Mouse (Mus musculus): ENCODE results near the gene Tmem80.

Tmem80 gene

DNA sequence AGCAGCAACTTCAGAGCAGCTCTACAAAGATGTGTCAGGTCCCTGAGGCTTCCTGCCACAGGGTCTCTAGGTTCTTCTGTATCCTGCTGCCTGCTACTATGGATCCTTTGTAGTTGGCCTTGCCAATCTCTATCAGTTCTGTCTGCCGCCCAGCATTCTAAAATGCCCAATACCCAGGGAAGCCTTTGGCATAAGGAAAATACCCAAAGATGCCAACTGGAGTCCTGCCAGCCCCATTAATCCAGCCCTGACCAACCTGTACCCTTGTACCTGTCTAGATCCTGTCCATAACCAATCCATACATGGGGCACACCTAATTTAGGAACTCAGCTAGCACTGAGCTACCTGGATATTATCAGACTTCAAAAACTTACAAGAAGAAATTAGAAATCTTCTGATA, 2.9 kb upstream of the Tmem80 start:
- DNase-seq (ENCODE audit: low spot score in 2 of 2) = no peak

DNA sequence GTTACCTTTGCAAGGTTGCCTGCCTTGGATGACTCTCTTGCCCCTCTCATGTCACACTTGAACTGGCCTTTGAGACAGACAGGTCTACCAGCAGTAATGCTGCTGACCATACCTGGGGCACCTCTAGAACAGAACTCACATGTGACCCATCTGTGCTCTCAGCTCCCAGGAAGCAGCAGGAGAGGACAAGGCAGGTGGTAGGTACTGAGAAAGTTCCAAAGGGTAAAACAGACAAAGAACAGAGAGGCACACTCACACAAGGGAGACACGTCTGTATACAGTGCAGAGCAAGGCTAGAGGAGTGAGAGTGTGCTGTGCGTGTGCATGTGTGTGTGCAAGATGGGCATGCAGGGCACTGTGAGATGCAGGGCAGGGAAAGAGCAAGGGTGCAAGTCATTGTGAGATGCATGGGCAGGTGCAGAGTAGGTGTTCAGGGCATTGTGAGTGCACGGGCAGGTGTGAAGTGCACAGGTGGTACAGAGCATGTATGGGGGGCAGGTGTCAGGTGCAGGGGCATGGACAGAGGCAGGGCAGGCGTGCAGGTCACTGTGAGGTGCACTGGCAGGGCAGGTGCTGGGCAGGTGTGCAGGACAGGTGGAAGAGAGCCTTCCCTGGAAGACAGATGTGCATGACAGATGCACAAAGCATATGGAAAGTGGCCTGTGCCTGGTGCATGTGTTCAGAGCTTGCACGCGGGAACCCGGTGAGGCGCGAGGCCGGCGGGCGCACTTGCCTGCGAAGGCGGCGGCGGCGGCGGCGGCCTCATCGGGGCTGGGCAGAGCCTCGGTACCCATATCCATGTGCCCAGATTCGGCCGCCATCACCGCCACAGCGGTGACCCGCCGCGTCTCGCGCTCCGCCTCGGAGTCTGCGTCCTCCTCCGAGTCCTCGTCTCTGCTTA, 743 bp upstream of the Tmem80 start:
- DNase-seq (ENCODE audit: low spot score in 2 of 2) = peak; percentile 11 to 21

DNA sequence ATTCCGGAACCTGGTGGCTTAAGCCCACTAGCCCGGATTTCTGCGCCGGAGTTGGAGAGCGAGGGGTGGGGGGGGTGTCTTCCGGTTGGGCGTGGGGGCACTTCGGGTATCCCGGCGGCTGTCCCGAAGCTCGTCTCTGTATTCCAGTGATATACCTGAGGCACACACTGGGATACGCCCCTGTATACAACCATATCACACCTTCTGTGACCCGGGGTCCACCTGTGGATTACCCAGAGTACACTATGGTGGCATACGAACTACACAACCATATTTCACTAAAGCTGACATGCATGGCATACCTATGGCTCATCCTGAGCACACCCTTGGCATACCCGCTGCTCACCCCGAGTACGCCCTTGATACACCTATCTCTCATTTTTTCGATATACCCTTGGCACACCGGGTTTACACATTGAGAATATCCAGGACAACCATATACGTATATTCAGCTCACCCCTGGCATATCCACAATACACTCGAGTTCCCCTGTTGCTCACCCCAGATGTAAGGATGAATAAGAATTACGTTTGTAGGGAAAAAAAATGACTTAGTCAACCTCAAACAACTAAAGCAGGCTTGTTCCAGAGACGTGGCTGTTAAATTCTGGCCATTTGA, 943 bp downstream of the Tmem80 start:
- no peak for DNase-seq (ENCODE audit: low spot score in 2 of 2)

DNA sequence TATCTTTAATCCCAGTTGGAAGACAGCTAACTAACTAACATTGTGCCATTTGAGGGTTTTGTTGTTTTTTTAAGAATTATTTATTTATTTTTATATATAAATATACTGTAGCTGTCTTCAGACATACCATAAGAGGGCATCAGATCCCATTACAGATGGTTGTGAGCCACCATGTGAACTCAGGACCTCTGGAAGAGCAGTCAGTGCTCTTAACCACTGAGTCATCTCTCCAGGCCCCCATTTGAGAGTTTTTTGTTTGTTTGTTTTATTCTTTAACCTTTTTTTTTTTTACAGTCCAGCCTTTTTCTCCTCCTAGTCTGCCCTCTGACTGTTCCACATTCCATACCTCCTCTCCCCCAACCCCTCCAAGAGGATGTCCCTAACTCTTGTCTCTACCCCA, 3.2 kb downstream of the Tmem80 start:
- DNase-seq (ENCODE audit: low spot score in 2 of 2) = no peak

DNA sequence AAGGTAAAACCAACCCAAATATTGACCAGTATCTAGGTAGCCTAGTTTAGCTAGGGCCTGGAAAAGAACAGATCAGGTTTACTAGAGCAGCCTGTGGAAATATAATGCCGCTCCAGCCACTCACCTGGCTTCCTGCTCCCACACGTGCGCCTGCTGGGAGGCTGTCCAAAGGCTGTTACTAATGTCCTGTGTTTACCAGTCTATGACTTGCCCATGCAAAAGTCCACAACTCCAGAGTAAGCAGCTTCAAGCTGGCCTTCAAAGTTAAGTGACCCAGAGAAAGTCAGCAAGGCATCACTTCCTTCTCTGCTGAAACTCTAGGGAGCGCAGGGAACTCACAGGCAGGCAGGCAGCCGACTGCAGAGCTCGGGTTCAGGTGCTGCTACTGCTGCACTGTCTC, 4.5 kb downstream of the Tmem80 start:
- no peak for DNase-seq (ENCODE audit: low spot score in 2 of 2)

DNA sequence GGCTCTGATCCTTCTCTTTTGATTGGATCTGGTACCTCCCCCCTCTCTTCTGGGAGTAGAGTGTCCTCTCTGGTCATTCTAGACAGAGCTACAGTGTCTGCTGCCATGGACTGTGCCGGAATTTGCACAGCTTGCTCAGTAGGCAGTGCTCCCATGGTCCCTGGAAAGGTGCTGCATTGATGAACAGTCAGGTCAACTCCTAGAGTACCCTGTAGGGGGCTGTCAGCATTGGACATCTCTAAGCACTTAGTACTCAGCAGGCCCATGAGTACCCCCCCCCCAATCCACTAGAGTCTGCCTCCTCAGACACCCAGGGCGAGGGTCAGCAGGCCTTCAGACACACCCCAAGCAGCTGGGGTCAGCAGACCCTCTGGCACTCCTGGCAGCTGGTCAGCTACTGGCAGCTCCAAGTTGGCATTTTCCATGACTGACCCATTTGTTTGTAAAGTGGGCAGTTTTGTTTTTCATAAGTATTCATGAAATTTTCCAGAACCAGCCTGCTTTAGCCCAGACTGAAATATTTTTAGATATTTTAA, 7.6 kb downstream of the Tmem80 start:
- no peak for DNase-seq (ENCODE audit: low spot score in 2 of 2)

DNA sequence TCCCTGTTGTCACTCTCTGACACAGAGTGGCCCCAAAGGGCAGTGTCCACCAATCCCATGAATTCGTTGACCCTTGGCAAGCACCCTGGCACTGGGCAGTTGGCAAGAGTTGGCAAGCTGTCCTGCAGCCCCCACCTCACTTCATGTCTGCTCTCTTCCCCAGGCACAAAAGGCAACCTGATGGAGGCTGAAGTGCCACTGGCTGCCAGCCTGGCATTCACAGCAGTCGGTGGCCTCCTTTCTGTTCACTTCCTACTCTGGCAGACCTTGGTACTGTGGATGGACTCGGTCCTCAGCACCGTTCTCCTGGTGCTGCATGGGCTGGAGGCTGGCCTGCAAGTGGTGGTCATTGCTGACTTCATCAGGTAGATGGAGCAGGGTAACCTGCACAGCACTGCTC, 8.1 kb downstream of the Tmem80 start:
- no peak for DNase-seq (ENCODE audit: low spot score in 2 of 2)

DNA sequence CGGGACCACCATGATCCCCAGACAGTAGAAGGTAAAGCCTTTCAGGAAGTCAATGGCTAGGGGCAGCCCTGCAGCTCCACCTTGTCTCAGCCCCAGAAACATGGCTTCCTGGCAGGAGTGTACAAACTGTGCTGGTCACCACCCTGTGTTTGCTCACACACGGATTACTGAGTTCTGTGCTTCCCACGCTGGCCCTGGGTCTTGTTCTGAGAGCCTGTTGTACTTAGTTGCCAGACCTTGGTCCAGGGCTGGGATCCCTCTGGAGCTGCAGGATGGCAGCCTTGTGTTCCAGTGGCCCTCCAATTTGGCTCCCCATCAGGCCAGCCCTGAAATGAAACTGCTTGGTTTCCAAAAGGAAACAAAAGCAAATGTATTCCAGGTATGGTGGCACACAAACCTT, 8.8 kb downstream of the Tmem80 start:
- no peak for DNase-seq (ENCODE audit: low spot score in 2 of 2)

DNA sequence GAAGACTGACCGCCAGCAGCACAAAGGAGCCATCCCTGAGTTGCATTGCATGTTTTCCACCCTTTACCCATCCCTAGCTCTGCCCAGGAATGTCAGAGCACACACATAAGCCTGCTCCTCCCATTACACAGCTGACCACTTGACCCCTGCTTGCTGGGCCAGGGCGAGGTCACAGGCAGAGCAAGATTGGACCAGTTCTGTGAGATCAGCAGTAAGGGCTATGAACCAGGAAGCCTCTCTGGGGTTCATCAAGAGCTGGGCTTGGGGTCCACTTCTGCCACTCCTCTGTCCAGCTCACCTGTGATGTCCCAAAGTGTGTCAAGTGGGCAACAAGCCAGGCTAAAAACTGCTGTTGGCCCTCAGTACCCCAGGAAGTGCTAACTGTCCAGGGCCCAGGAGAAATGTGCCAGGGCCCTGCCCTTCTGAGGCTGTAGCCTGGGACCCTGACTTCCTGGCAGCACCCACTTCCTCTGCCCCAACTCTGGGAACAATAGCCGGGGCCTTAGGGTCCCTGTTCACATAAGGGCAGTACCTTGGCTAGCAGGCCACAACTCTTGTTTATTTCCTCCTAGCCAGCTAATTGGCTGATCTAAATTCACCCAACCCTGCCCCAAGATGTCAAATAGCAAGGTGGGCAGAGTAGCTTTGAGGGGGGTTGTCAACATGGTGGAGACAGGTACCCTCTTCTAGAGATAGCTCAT, 10.3 kb downstream of the Tmem80 start:
- DNase-seq (ENCODE audit: low spot score in 2 of 2) = no peak

DNA sequence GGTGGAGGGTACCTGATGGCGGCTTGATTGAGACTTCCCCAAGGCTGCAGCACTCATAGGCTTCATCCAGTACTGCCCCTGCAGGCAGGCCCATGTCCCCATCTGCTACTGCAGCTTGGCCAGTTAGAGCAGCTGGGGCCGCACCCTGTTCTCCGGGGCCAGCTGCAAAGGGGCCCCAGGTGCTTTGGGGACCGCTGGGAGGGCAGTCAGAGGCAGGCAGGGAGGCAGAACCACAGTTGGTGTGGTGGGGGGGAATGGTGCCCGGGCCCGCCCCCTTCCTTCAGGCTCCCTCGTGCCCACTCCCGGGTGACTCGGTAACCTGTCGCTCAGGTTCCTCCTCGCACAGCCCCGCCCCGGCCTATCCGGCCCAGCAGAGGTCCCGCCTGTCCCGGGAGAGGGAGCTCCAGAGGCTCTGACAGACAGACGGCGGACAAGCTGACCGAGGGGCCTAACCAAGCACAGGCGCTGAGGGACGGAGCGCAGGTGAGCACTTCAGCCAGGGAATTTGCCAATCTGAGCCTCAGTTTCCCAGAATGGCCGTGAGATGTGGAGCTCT, 11.1 kb downstream of the Tmem80 start, which contains the start of gene Eps8l2:
Eps8l2 (plus strand) TSS at position 305 of the 556 bp plus-strand sequence.
- DNase-seq (ENCODE audit: low spot score in 2 of 2) = no peak

DNA sequence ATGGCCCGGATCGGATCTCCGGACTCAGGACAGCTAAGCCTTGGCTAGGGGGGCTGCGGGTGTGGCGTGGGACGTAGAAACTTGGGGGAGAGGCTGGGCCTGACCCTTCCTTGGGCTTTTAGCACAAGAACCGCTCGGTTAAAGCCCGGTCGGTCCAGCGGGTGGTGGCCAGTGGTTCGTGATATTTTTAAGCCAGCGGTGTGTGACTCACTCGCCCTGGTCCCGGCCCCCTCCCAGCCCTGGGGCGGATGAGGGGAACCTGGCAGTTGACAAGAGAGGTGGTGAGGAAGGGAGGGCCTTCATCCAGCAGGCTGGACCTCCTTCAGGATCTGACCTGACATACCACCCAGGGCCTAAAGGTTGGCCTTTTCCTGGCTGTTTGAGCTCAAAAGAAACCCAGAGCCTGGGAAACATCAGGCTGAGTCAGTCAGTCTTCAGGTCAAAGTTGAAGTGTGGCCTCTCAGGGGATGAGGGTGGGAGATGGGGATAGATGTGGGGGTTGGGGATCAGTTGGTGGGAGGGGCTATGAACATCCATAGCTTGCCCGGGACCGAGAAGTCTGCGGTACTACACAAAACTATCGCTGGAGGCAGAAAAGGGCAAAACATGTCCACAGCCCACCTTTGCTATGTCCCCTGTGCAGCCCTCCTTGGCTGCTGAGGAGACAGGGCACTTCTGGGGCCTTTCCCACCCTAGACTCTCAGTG, 11.8 kb downstream of the Tmem80 start:
- no peak for DNase-seq (ENCODE audit: low spot score in 2 of 2)

DNA sequence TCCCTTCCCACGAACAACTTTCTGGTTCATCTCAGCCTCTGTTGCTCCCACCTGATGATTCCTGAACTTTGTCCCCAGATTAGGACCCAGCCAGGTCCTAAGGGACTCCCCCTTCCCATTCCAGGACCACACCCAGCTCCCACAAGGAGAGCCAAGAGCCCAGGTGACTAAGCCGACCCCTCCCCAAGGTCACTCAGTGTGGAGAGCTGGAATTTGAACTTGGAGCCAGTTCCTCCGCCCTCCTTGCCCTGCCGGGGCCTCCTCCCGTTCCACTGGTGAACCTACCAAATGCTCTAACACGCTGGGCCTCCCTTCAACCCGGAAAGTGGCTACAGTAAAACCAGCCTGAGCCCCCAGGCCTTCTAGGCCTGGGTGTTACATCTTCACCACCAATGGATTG, 12.5 kb downstream of the Tmem80 start:
- no peak for DNase-seq (ENCODE audit: low spot score in 2 of 2)

DNA sequence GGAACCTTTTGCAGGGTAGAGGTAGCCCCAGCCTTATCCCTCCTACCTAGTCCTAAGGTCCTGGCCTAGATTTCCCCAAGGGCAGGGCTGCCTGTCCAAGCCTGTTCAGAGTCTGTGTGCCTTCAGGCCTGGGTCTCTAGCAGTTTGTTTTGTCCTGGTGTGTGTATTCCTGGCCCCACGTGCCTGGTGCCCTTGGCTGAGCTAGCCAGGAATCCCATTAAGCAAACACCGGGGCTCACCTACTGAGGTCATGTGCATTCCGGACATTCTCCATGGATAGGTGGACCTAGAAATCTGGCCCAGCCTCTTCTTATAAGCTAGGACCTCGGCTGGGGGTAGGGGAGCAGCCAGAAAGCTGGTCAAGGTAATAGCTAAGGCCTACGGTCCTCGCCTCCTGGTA, 12.9 kb downstream of the Tmem80 start:
- no peak for DNase-seq (ENCODE audit: low spot score in 2 of 2)

DNA sequence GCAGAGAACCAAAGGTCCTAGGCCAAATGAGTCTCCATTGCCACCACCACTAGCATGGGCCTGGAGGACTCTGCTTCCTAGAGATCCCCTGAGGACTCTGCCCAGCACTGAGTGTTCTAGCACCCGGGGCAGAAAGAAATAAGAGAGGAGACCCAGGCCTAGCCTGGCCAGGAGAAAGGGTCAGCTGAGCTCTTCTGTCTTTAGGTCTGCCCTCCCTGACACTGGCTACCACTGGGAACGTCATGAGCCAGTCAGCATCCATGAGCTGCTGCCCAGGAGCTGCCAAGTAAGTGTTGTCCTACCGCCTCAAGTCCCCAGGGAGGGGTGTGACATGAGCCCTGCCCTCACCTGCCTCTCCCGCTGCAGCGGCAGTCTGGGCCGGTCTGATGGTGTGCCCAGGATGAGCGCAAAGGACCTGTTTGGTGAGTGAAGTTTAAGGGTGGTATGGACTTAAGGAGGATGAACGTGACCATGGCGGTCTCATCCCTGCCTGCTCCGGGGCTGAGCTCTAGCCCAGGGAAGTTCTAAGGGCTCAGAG, 14.2 kb downstream of the Tmem80 start:
- no peak for DNase-seq (ENCODE audit: low spot score in 2 of 2)

DNA sequence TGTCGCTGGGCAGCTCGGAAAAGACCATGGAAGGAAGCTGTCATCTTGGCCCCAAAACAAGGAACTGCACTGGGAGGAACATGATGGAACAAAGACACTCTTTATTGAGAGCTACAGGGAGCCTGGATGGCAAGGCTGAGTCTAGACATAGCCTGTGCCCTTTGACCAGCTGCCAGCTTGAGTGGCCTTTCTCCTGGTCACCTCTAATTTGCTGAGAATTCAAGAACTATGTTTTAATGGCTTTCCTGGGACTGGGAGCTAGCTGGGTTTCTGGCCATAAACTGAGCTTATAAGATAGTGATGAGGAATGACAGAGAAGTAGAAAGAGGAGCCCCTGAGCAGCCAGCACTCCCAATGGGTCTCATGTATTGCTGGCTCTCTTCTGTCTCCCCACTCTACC, 15.7 kb downstream of the Tmem80 start:
- DNase-seq (ENCODE audit: low spot score in 2 of 2) = no peak

DNA sequence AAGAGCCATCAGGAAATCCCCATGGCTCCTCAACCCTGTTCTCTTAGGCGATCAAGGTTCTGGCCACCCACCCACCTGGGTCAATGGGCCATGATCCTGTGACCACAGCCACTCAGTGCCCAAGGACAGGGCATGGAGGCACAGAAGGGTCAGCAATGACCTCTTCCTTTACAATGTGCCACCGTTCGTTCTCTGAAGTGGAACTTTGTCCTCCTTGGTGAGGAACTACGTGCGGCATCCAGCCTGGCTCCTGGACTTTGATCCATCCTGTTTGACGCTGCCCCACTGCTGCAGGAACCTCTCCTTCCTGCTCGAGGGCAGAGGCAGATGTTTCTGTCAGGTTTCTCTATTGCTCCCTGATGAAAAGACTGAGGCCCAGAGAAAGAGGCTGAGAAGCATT, 16.2 kb downstream of the Tmem80 start:
- no peak for DNase-seq (ENCODE audit: low spot score in 2 of 2)

DNA sequence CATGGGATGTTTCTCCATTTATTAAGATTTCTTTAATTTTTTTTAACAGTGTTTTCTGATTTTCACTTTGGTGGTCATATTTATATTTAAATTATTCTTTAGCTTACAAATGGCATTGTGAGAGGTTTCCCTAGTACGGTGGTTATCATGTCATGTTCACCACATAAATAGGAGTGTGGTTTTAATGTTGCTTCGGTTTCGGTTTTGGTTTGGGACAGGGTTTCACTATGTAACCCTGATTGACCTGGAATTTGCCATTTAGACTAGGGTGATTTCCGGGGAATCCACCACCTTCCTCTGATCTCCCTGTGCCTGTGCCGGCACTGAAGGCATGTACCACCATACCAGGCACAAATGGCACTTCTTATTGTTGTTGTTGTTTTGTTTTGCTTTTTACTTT, 17.2 kb downstream of the Tmem80 start:
- DNase-seq (ENCODE audit: low spot score in 2 of 2) = no peak

DNA sequence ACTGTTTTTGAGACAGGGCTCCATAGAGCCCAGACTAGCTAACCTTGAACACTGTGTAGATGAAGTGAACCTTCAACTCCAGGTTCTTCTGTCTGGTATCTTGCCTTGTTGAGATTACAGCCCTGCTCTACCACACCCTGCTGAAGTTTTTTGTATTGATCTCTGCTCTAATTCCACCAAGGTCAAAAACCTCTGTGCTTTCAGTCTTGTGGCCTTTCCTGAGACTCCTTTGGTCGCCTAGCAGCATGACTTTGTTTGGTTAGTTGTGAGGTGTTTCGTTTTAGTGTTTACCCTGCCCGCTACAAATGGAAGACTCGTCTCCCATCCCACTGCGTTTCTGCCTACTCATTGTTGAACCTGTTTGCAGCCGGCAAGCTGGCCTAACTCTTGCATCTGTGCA, 23.5 kb downstream of the Tmem80 start:
- DNase-seq (ENCODE audit: low spot score in 2 of 2) = no peak

DNA sequence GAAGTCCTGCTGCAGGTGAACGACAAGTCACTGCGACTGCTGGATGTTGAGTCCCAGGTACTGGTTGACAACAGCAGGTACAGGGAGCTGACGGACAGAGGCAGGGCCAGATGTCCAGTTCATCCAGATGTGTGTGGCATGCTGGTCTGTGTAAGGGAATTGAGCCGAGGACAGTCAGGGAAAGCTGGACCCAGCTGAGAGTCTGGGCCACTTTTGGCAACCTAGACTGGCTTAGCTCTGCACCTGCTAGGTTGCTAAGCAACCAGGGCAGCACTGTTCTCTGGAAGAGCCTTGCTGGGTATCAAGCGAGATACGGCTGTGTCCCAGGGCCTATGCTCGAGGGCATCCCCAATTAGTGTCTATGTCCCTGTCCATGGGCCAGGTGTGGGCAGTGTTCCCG, 27.5 kb downstream of the Tmem80 start:
- DNase-seq (ENCODE audit: low spot score in 2 of 2) = no peak

DNA sequence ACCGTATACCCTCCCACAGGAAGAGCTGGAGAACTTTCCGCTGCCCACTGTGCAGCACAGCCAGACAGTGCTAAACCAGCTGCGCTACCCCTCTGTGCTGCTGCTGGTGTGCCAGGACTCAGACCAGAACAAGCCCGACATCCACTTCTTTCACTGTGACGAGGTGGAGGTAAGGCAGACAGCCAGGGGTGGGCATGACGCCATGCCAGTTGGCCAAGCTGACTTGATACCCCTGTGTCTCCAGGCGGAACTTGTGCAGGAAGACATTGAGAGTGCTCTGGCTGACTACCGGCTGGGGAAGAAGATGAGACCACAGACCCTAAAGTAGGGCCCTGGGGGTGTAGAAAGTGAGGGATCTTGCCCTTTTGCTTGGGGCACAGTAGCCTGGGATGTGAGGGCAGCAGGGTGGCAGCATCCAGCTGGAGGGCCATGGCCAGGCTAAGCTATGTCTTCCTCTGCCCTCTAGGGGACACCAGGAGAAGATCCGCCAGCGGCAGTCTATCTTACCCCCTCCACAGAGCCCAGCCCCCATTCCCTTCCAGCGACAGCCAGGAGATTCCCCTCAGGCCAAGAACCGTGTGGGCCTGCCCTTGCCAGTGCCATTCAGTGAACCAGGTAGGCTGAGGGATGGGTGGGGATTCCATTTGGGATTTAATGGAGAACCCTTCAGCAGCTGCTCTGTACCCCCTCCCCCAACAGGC, 28.2 kb downstream of the Tmem80 start:
- no peak for DNase-seq (ENCODE audit: low spot score in 2 of 2)

DNA sequence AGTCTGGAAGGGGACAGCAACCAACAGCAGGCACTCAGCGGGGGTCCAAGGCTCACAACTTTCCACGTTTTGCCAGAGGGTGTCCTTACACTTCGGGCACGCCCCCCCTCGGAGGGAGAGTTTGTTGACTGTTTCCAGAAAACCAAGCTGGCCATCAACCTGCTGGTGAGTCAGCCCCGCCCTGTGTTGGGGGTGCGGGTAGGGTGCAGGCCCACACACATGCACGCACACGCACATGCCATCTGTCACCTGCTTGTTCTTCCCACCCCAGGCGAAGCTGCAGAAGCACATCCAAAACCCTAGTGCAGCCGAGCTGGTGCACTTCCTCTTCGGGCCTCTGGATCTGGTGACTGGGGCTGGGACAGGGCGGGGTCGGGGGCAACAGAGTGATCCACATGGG, 29.4 kb downstream of the Tmem80 start:
- DNase-seq (ENCODE audit: low spot score in 2 of 2) = no peak
